Mouse (Mus musculus): ENCODE results near the gene Ptk7. TPM values are rescaled to one million over a fixed set of nuclear protein-coding genes. Genes with fewer than 3 reads are reported as not detected.
"Not testable (repeated sequence)": the region's sequence is repeated elsewhere in the genome, so short reads cannot be mapped to it uniquely, and the experiment has no call there.

The Ptk7 gene
- total and polyA plus RNA-seq, 3 experiments, result 0.11 to 4.8 (median 0.29) TPM

- DNase-seq (ENCODE audit: extremely low read depth), result no peak
- H3K79me2 ChIP-seq (replicated peaks; ENCODE audit: control insufficient read depth, extremely low read depth, insufficient read depth, poor library complexity, severe bottlenecking), result peaks cover 12% of the 10 kb centered on the region
- H3K4me1 ChIP-seq (ENCODE audit: control insufficient read depth in 1 of 2, insufficient read depth in 2 of 2), result peaks cover 5 to 22% of the 10 kb centered on the region in 2 experiments; a peak in 2 of 4 replicates
- no peaks in the 10 kb centered on the region for H3K9me3 ChIP-seq (replicated peaks; ENCODE audit: low read length)
- H3K4me2 ChIP-seq (ENCODE audit: insufficient read depth, low read depth, poor library complexity, severe bottlenecking), result no peak overlapping the region
- no peaks in the 10 kb centered on the region for H3K36me3 ChIP-seq (replicated peaks in 1 of 2; ENCODE audit: control insufficient read depth in 1 of 2, insufficient read depth in 1 of 2, low read length in 1 of 2)
- in situ Hi-C loops (cut with MboI; ENCODE audit: low pct_ligation_motif_present, low pct_unique_long_range_greater_than_20kb, low sequenced_read_pairs), result no loop called here
- no peak overlapping the region for H3K4me3 ChIP-seq (replicated peaks in 1 of 3; ENCODE audit: low read depth in 2 of 3, low read length in 2 of 3, poor library complexity in 1 of 3)
- H3K27me3 ChIP-seq (replicated peaks), result no peaks in the 10 kb centered on the region
- H3K27ac ChIP-seq (ENCODE audit: insufficient read depth, low read depth), result no peak overlapping the region
- no peak for TF ChIP-seq NELFE (IDR thresholded peaks at IDR 0.05; ENCODE audit: low read depth, low read length)
- TF ChIP-seq CHD1 (IDR thresholded peaks at IDR 0.05; ENCODE audit: low read depth, low read length), result no peak
- TF ChIP-seq TCF12 (IDR thresholded peaks at IDR 0.05; ENCODE audit: low read depth, low read length), result no peak
- no peak for TF ChIP-seq CTCF (conservative IDR thresholded peaks at IDR 0.05 in 1 of 2, IDR thresholded peaks at IDR 0.05 in 1 of 2; ENCODE audit: low read depth in 2 of 2, low read length in 2 of 2)
- no peak for TF ChIP-seq HCFC1 (IDR thresholded peaks at IDR 0.05; ENCODE audit: low read depth, low read length)
- no peak for TF ChIP-seq RAD21 (IDR thresholded peaks at IDR 0.05; ENCODE audit: low read depth, low read length)
- TF ChIP-seq SMC3 (IDR thresholded peaks at IDR 0.05; ENCODE audit: low read depth, low read length), result no peak
- H3K9ac ChIP-seq (ENCODE audit: insufficient read depth, low read depth), result no peak overlapping the region
- dilution Hi-C loops (cut with MboI; ENCODE audit: extremely low pct_ligation_motif_present, extremely low pct_unique_long_range_greater_than_20kb, low sequenced_read_pairs), result no loop called here
Observed at GRCm38 (mm10) chr17:46559146-46559545, 70.2 kb downstream of the Ptk7 start.

GRCm38 (mm10) chr17:46558151-46558550 lies 71.2 kb downstream of the Ptk7 start:
- dilution Hi-C loops (cut with MboI; ENCODE audit: extremely low pct_ligation_motif_present, extremely low pct_unique_long_range_greater_than_20kb, low sequenced_read_pairs) (no loop called here), in situ Hi-C loops (cut with MboI; ENCODE audit: low pct_ligation_motif_present, low pct_unique_long_range_greater_than_20kb, low sequenced_read_pairs) (no loop called here)
- H3K4me2 ChIP-seq (ENCODE audit: insufficient read depth, low read depth, poor library complexity, severe bottlenecking), result no peak overlapping the region
- no peak overlapping the region for H3K9ac ChIP-seq (ENCODE audit: insufficient read depth, low read depth)
- DNase-seq (ENCODE audit: extremely low read depth), result peak; percentile 25
- no peak overlapping the region for H3K4me3 ChIP-seq (replicated peaks in 1 of 3; ENCODE audit: low read depth in 2 of 3, low read length in 2 of 3, poor library complexity in 1 of 3)
- H3K9me3 ChIP-seq (replicated peaks; ENCODE audit: low read length), result no peaks in the 10 kb centered on the region
- TF ChIP-seq EP300 (IDR thresholded peaks at IDR 0.05; ENCODE audit: low read length), result 0 out of 2 replicates have a peak, but pooled peaks have one; percentile 12
- TF ChIP-seq BHLHE40 (IDR thresholded peaks at IDR 0.05; ENCODE audit: low read depth, low read length), result 0 out of 2 replicates have a peak, but pooled peaks have one; percentile 5
- TF ChIP-seq JUN (IDR thresholded peaks at IDR 0.05; ENCODE audit: insufficient read depth, low read depth, low read length), result no peak
- TF ChIP-seq ETS1 (conservative IDR thresholded peaks at IDR 0.05; ENCODE audit: low read depth, low read length), result 0 out of 2 replicates have a peak, but pooled peaks have one; percentile 8
- H3K27me3 ChIP-seq (replicated peaks), result no peaks in the 10 kb centered on the region
- peaks cover 0 to 7% of the 10 kb centered on the region in 2 experiments for H3K36me3 ChIP-seq (replicated peaks in 1 of 2; ENCODE audit: control insufficient read depth in 1 of 2, insufficient read depth in 1 of 2, low read length in 1 of 2)
- H3K79me2 ChIP-seq (replicated peaks; ENCODE audit: control insufficient read depth, extremely low read depth, insufficient read depth, poor library complexity, severe bottlenecking), result peaks cover 20% of the 10 kb centered on the region
- H3K27ac ChIP-seq (ENCODE audit: insufficient read depth, low read depth), result no peak overlapping the region
- peaks cover 13 to 28% of the 10 kb centered on the region in 2 experiments for H3K4me1 ChIP-seq (ENCODE audit: control insufficient read depth in 1 of 2, insufficient read depth in 2 of 2)

GRCm38 (mm10) chr17:46557321-46557720 lies 72.0 kb downstream of the Ptk7 start:
- dilution Hi-C loops (cut with MboI; ENCODE audit: extremely low pct_ligation_motif_present, extremely low pct_unique_long_range_greater_than_20kb, low sequenced_read_pairs); H3K4me3 ChIP-seq (replicated peaks in 1 of 3; ENCODE audit: low read depth in 2 of 3, low read length in 2 of 3, poor library complexity in 1 of 3); H3K9me3 ChIP-seq (replicated peaks; ENCODE audit: low read length); H3K27me3 ChIP-seq (replicated peaks); H3K4me2 ChIP-seq (ENCODE audit: insufficient read depth, low read depth, poor library complexity, severe bottlenecking); H3K27ac ChIP-seq (ENCODE audit: insufficient read depth, low read depth); in situ Hi-C loops (cut with MboI; ENCODE audit: low pct_ligation_motif_present, low pct_unique_long_range_greater_than_20kb, low sequenced_read_pairs); H3K9ac ChIP-seq (ENCODE audit: insufficient read depth, low read depth); DNase-seq (ENCODE audit: extremely low read depth): not testable (repeated sequence)
- H3K79me2 ChIP-seq (replicated peaks; ENCODE audit: control insufficient read depth, extremely low read depth, insufficient read depth, poor library complexity, severe bottlenecking), result peaks cover 20% of the 10 kb centered on the region
- H3K36me3 ChIP-seq (replicated peaks in 1 of 2; ENCODE audit: control insufficient read depth in 1 of 2, insufficient read depth in 1 of 2, low read length in 1 of 2), result peaks cover 0 to 12% of the 10 kb centered on the region in 2 experiments
- peaks cover 18 to 36% of the 10 kb centered on the region in 2 experiments for H3K4me1 ChIP-seq (ENCODE audit: control insufficient read depth in 1 of 2, insufficient read depth in 2 of 2)
